Mouse (Mus musculus): ENCODE results near the gene Abhd14a. TPM values are rescaled to one million over a fixed set of nuclear protein-coding genes. Genes with fewer than 3 reads are reported as not detected.

The Abhd14a gene
- polyA plus RNA-seq, 2 experiments: 14.3 to 16.4 TPM

- WGBS (ENCODE audit: insufficient replicate concordance): 16% methylated on average over 29 of the region's 29 CpGs
- ATAC-seq (ENCODE audit: insufficient read depth) (no peak), DNase-seq (ENCODE audit: low read depth in 3 of 3, low spot score in 3 of 3) (no peak)
- no peaks in the 10 kb centered on the region for H3K36me3 ChIP-seq (replicated peaks; ENCODE audit: control insufficient read depth, insufficient read depth, low read depth)
- H3K4me3 ChIP-seq (ENCODE audit: insufficient read depth in 1 of 2, low read depth in 2 of 2, low read length in 2 of 2): no peak overlapping the region
- H3K9me3 ChIP-seq (ENCODE audit: control insufficient read depth, low read length): no peaks in the 10 kb centered on the region
- peaks cover 15% of the 10 kb centered on the region for H3K27me3 ChIP-seq (ENCODE audit: control insufficient read depth, insufficient read depth, low read length)
- no peak overlapping the region for H3K27ac ChIP-seq
- TF ChIP-seq EP300 (IDR thresholded peaks at IDR 0.05; ENCODE audit: low read depth) (no peak), CTCF (IDR thresholded peaks at IDR 0.05; ENCODE audit: low read depth) (no peak; the same call in 1 of the 2 replicates)
- H3K4me1 ChIP-seq (replicated peaks; ENCODE audit: control insufficient read depth in 2 of 2, insufficient read depth in 2 of 2, low read length in 1 of 2): no peaks in the 10 kb centered on the region
- H3K4me2 ChIP-seq (ENCODE audit: low read depth): peak overlapping the region; percentile 16; the same call in 1 of the 2 replicates
- H3K9ac ChIP-seq (replicated peaks): no peak overlapping the region
These were observed 29.4 kb downstream of the Abhd14a start for GRCm38 (mm10) chr9:106417841-106418625.

- ATAC-seq (ENCODE audit: insufficient read depth): no peak
- Histone ChIP-seq H3K27ac (no peak overlapping the region), H3K36me3 (replicated peaks; ENCODE audit: control insufficient read depth, insufficient read depth, low read depth) (no peaks in the 10 kb centered on the region), H3K4me2 (ENCODE audit: low read depth) (no peak overlapping the region), H3K9ac (replicated peaks) (no peak overlapping the region), H3K9me3 (ENCODE audit: control insufficient read depth, low read length) (no peaks in the 10 kb centered on the region), H3K27me3 (ENCODE audit: control insufficient read depth, insufficient read depth, low read length) (peaks cover 15% of the 10 kb centered on the region), H3K4me1 (replicated peaks; ENCODE audit: control insufficient read depth in 2 of 2, insufficient read depth in 2 of 2, low read length in 1 of 2) (peaks cover 3 to 8% of the 10 kb centered on the region in 2 experiments), H3K4me3 (ENCODE audit: insufficient read depth in 1 of 2, low read depth in 2 of 2, low read length in 2 of 2) (no peak overlapping the region)
- no peak for DNase-seq (ENCODE audit: low read depth in 3 of 3, low spot score in 3 of 3)
- WGBS (ENCODE audit: insufficient replicate concordance): 66% methylated on average over 6 of the region's 6 CpGs
- no peak for TF ChIP-seq CTCF (IDR thresholded peaks at IDR 0.05; ENCODE audit: low read depth)
- TF ChIP-seq EP300 (IDR thresholded peaks at IDR 0.05; ENCODE audit: low read depth): no peak
These were observed 30.7 kb downstream of the Abhd14a start for GRCm38 (mm10) chr9:106416826-106417225.

- H3K27me3 ChIP-seq (ENCODE audit: control insufficient read depth, insufficient read depth, low read length): peaks cover 8% of the 10 kb centered on the region
- H3K4me1 ChIP-seq (replicated peaks; ENCODE audit: control insufficient read depth in 2 of 2, insufficient read depth in 2 of 2, low read length in 1 of 2): peaks cover 13 to 25% of the 10 kb centered on the region in 2 experiments
- TF ChIP-seq CTCF (IDR thresholded peaks at IDR 0.05; ENCODE audit: low read depth): no peak
- no peak for TF ChIP-seq EP300 (IDR thresholded peaks at IDR 0.05; ENCODE audit: low read depth)
- no peak overlapping the region for H3K9ac ChIP-seq (replicated peaks)
- ATAC-seq (ENCODE audit: insufficient read depth): no peak
- H3K27ac ChIP-seq: no peak overlapping the region
- H3K4me2 ChIP-seq (ENCODE audit: low read depth): no peak overlapping the region
- H3K9me3 ChIP-seq (ENCODE audit: control insufficient read depth, low read length): no peaks in the 10 kb centered on the region
- H3K36me3 ChIP-seq (replicated peaks; ENCODE audit: control insufficient read depth, insufficient read depth, low read depth): no peaks in the 10 kb centered on the region
- WGBS (ENCODE audit: insufficient replicate concordance): 75% methylated on average over 5 of the region's 5 CpGs
- H3K4me3 ChIP-seq (ENCODE audit: insufficient read depth in 1 of 2, low read depth in 2 of 2, low read length in 2 of 2): no peak overlapping the region
- DNase-seq (ENCODE audit: low read depth in 3 of 3, low spot score in 3 of 3): no peak
These were observed 33.9 kb downstream of the Abhd14a start for GRCm38 (mm10) chr9:106413606-106414005.

DNA sequence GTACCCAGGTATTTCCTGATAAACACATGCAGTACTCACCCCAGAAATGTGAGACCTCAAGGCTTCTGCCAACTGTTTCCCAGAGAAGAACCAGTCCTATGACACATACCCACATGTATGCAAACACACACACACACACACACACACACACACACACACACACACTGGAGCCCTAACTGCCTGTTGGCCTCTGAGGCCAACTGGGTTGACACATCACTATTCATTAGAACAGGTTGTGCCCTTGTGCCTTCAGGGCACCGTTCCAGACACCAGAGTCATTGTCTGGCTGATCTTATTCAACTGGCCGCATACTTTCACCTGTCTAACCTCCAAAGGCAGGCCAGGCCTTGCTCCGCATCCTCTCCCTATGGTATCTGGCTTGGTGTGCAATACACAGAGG is 35.3 kb downstream of the Abhd14a start:
- no peak for DNase-seq (ENCODE audit: low read depth in 3 of 3, low spot score in 3 of 3)
- ATAC-seq (ENCODE audit: insufficient read depth): no peak
- H3K4me3 ChIP-seq (ENCODE audit: insufficient read depth in 1 of 2, low read depth in 2 of 2, low read length in 2 of 2): no peak overlapping the region
- no peaks in the 10 kb centered on the region; the same call in 1 of the 2 replicates for H3K27me3 ChIP-seq (ENCODE audit: control insufficient read depth, insufficient read depth, low read length)
- 84% methylated on average over 3 of the region's 3 CpGs for WGBS (ENCODE audit: insufficient replicate concordance)
- no peak overlapping the region for H3K27ac ChIP-seq
- TF ChIP-seq CTCF (IDR thresholded peaks at IDR 0.05; ENCODE audit: low read depth) (no peak), EP300 (IDR thresholded peaks at IDR 0.05; ENCODE audit: low read depth) (no peak)
- no peaks in the 10 kb centered on the region for H3K9me3 ChIP-seq (ENCODE audit: control insufficient read depth, low read length)
- no peaks in the 10 kb centered on the region for H3K36me3 ChIP-seq (replicated peaks; ENCODE audit: control insufficient read depth, insufficient read depth, low read depth)
- no peak overlapping the region for H3K9ac ChIP-seq (replicated peaks)
- H3K4me2 ChIP-seq (ENCODE audit: low read depth): peak overlapping the region; percentile 57
- peaks cover 13 to 25% of the 10 kb centered on the region in 2 experiments for H3K4me1 ChIP-seq (replicated peaks; ENCODE audit: control insufficient read depth in 2 of 2, insufficient read depth in 2 of 2, low read length in 1 of 2)

- peak overlapping the region; percentile 28 for H3K27ac ChIP-seq
- H3K9me3 ChIP-seq (ENCODE audit: control insufficient read depth, low read length): no peaks in the 10 kb centered on the region
- H3K9ac ChIP-seq (replicated peaks): no peak overlapping the region
- H3K27me3 ChIP-seq (ENCODE audit: control insufficient read depth, insufficient read depth, low read length): no peaks in the 10 kb centered on the region
- 26% methylated on average over 6 of the region's 6 CpGs for WGBS (ENCODE audit: insufficient replicate concordance)
- H3K4me1 ChIP-seq (replicated peaks; ENCODE audit: control insufficient read depth in 2 of 2, insufficient read depth in 2 of 2, low read length in 1 of 2): peaks cover 13 to 27% of the 10 kb centered on the region in 2 experiments
- H3K4me2 ChIP-seq (ENCODE audit: low read depth): peak overlapping the region; percentile 57
- DNase-seq (ENCODE audit: low read depth in 3 of 3, low spot score in 3 of 3) (no peak), ATAC-seq (ENCODE audit: insufficient read depth) (peak; percentile 86)
- 0 out of 4 replicates have a peak overlapping the region, but pooled peaks of 1 of the 2 experiments have one; percentile 4 for H3K4me3 ChIP-seq (ENCODE audit: insufficient read depth in 1 of 2, low read depth in 2 of 2, low read length in 2 of 2)
- no peaks in the 10 kb centered on the region for H3K36me3 ChIP-seq (replicated peaks; ENCODE audit: control insufficient read depth, insufficient read depth, low read depth)
- TF ChIP-seq EP300 (IDR thresholded peaks at IDR 0.05; ENCODE audit: low read depth) (peak; percentile 46; the same call in 1 of the 2 replicates), CTCF (IDR thresholded peaks at IDR 0.05; ENCODE audit: low read depth) (no peak)
These were observed 35.7 kb downstream of the Abhd14a start for GRCm38 (mm10) chr9:106411729-106412128.
